Mouse (Mus musculus): ENCODE results near the gene Csnk1e.
A peak's percentile ranks its signal among the peaks of the same experiment; 100 is the strongest.
"Not testable (repeated sequence)": the region's sequence is repeated elsewhere in the genome, so short reads cannot be mapped to it uniquely, and the experiment has no call there.

Csnk1e gene

DNA sequence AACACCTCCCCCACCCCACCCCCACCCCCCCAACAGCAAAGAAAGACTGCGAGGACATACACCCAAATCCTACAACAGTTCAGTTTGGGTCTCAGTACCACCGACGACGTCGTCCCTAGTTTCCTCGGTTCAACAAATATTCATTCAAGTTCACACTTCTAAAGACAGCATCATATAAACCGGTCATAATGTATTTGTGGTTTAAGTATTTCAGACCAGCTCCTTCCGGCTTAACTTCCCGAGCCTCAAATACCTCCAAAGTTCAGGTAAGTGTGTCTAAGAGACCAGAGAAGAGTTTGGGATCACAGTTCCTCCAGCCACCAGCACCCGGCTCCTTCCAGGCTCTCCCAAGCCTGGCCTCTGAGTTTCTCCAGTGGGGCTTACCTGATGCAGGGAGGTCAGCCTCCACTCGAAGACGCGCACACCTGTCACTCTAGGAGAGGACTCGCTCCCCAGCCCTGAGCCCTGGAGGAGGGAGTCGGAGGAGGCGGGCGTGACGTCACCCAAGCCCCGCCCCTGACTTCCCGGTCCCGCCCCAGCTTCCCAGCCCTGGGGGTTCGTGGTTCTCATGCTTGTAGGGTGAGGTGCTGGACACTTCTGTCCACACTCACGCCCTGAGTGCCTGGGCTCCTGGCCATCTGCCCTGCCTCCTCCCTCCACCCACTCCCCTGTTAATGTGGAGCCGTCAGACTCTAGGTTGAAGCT, at the start of gene Csnk1e:
TSS of gene Csnk1e (minus strand) at position 461 of the 705 bp plus-strand sequence.
- DNase-seq (ENCODE audit: low spot score): peak; percentile 79

DNA sequence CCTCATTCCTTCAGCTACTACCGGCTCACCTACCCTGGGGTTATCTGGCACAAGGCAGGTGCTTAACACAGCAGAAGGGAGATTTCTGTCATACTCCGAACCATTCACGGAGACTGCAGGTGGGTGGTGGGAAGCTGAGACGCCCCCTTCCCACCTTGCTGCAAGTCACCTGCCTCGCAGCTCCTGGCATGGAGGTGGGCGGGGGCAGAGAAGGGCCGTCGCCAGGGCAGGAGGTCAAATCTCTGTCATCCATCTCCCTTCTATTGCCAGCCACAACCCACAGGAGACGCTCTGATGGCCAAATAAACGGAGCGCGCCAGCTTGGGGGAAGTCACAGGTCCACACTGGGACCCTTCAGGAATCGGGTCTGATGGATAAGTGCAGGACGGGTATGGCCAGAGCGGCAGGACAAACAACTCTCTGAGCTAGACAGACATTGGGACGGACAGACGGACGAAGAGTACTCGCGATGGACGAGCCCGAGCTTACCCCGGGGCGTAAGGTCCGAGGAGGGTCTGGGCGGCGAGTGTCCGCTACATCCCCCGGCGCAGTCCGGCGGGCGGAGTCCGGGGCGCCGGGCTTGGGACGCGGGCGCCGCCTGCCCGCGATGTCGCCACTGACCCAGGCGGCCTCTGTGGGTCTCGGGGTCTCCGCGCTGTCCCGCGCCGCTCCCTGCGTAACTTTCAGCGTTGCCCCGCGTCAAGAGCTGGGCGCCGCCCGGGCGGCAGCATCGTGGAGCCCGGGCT, 49.5 kb upstream of the Csnk1e start, which contains the start of gene Kcnj4:
TSS of gene Kcnj4 (minus strand) at position 535 of the 746 bp plus-strand sequence.
- no peak for DNase-seq (ENCODE audit: low spot score)

DNA sequence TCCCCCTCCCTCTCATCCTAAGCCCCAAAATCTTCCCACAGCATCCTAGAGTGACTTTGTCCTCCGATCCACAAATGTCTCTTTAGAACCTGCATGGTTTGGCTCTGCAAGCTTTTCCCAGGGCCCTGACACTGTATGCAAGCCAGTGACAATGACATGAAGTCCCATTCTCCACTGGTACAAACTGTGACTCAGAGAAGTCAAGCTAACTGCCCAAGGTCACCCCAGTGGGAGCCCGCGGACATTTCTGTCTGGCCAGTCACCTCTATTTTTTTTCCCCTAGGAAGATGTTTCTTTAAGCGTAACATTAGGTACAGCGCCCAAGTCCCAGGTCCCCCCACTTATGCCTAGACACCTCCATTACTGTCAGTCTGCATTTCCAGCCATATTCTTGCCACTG, 48.1 kb upstream of the Csnk1e start:
- no peak for DNase-seq (ENCODE audit: low spot score)

DNA sequence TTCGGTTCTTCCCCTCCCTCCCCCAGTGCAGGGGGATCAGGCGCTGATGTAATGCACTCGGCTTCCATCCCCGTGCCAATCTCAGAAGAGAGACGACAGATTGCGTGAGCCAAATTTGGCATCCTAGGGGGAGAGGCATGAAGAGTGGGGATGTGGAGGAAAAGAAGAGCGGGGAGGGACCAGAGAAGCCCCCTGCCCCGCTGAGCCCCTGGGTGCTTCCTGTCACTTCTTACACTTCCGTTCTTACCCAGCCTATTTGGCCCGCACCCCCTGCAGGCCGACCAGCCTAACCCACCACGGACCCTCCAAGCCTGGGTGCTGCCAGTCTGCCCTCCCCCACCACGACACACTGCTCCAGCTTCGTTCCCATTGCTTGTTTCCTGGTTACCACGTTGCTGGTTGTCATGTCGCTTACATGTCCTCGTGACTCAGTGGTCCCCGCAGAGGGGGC, 47.5 kb upstream of the Csnk1e start:
- DNase-seq (ENCODE audit: low spot score): no peak

DNA sequence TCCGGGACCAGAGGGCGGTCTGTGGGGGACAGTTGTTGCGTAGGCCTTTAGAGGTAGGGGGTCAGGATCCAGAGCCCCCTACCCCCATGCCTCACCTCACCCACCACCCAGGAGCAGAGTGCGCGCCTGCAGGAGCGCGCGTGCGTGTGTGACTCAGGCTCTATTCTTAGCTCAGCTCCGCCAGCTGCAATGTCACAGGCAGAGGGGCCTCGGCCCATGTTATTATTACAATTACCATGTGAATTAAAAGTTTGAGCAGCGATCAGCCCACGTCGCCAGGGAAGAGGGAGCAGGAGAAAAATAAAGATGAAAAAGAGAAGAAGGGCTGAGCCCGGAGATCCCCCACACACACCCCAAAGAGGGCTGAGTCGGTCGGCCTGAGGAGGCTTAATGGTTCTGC, 44.7 kb upstream of the Csnk1e start:
- no peak for DNase-seq (ENCODE audit: low spot score)

DNA sequence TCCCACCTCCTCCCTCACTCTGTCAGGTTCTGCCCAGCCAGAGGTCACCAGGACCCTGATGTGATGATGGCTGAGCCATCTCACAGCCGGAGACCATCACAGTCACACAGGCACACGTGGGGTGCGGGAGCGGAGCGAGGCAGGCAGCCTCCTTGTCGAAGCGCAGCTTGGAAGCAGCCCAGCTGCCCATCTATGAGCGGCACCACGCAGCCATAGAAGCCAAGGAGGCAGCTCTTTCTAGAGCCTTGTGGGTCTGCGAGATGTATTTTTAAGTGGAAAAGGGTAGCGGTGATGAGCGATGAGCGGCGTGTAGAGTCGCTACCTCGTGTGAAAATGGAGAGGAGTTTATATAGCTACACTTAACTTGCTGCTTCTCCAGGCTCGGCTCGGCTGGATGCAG, 38.2 kb upstream of the Csnk1e start:
- DNase-seq (ENCODE audit: low spot score): no peak

DNA sequence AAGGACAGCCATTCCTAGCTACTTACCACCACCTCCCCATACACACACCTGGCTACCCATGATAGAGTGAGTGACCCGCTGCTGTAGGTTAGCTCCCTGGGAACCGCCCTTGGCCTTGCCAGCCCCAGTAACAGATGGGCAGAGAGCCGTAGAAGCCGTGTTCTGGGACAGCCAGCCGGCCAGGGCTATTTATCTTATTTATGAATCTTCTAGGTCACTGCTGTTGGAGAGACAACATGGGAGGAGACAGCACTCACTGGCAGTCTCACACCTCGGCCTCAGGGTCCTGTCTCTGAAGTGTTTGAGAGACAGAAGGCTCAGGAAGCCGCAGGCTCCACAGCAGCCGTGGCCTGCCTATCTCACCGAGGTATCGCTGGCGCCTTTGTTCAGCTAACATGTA, 34.1 kb upstream of the Csnk1e start:
- DNase-seq (ENCODE audit: low spot score): no peak

DNA sequence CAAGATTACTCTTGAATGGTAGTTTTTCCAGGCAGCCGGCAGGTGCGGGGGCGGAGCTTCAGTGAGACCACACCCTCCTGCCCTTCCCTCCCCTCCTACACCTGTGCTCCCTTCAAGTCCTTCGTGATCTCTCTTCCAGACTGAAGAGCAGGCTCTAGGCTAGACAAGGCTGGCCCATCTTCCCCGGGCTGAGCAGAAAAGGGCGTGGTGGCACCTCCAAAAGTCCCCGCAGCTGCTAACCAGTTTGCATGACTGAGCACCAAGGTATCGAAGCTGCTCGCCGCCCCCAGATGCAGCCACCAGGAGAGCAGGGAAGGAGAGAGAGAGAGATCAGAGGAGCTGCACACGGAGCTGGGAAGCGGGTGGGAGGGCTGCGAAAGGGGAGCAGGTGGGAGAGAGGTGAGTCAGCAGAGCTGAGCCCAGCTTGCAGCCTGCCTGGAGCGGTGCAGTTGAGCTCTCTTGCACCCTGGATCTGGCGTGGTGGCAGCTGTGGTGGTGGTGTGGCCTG, 25.9 kb upstream of the Csnk1e start:
- DNase-seq (ENCODE audit: low spot score): no peak

DNA sequence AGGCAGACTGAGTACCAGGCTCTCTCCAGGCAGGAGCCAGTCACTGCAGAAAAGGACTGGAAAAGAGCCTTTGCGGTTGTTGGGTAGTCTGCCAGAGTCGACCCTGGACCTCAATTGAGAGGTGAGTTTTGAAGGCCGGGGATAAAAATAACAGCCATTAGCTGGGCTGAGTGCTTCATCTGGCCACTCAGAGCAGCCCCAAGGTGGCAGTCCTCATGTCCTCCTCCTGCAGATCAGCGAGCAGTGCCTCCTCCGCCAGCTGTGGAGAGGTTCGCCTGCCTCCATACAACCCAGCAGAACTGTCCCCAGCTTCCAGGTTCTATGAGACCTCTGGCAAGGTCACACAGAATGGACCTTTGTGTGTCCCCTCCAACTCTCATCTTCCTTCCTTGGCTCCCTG, 21.9 kb upstream of the Csnk1e start:
- no peak for DNase-seq (ENCODE audit: low spot score)

DNA sequence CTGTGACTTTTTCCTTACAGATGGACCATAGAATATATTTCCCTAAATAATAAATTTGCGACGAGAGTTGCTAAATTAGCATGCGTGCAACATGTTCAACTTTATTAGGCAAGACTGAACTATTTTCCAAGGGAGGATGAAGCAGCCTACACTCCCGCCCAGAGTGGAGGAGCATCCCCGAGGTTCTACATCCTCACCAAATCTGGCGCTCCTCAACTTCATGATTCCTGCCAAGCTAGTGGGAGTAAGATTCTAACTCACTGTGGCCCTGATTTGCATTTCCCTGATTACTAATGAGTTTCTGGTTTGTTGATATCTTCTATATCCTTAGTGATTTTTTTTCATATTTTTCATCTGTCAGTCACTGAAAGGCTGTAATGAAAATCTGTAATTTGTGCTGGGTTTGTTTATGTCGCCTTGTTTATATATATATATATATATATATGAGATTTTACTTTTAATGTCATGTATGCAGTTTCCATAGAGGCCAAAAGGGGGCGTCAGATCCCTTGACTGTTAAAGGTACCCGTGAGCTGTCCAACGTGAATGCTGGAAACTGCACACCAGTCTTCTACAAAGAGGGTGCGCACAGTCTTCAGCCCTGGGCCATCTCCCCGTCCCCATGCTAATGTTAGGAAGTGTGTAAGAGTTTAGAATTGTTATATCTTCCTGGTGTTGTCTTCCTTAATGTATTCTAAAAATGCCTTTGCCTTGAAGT, 18.4 kb upstream of the Csnk1e start:
- DNase-seq (ENCODE audit: low spot score): no peak

DNA sequence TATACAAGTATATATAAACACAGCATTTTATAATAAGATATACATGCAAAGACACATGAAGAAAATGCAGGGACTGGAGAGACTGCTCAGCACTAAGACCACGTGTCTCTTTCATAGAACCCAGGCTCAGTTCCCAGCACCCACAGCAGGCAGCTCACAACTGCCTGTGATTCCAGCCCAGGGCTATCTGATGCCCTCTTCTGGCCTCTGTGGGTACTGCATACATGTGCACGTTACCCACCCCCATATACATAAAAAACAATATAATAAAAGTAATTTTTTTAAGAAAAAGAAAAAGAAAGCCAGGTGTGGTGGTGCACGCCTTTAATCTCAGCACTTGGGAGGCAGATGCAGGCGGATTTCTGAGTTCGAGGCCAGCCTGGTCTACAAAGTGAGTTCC, 17.7 kb upstream of the Csnk1e start:
- no peak for DNase-seq (ENCODE audit: low spot score)

DNA sequence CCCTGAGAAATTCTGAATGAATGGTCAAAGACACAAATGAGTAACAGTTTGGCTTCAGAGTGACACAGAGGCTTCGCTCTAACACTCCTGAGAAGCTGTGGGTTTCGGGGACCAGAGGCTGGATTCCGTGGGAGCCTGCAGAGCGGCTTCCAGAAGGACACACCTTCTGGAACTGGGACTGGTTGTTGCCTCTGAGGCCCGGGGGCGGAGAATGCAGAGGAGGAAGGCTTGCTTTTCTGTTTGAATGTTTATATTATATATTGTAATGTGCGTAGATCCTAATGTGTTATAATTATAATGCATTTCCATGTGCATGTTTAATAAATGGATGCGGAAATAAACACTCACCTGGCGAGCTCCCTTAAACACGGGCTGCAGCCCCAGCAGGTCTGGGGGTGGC, 15.7 kb upstream of the Csnk1e start:
- DNase-seq (ENCODE audit: low spot score): no peak

DNA sequence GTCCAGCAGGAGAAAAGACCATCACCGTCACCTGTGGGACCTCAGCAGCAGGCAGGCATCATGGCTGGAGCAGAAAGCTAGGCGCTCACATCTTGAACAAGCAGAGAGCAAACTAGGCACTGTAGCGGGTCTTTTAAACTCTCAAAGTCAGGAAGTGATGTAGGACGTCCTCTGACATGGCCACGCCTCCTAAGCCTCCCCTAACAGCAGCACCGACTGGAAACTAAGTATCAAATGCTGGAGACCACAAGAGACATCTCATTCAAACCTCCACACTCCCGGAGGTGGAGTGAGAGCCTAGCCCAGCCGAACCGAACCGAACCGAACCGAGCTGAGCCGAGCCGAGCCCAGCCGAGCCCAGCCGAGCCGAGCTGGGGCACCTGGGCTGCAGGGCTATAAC, 15.2 kb upstream of the Csnk1e start:
- no peak for DNase-seq (ENCODE audit: low spot score)

DNA sequence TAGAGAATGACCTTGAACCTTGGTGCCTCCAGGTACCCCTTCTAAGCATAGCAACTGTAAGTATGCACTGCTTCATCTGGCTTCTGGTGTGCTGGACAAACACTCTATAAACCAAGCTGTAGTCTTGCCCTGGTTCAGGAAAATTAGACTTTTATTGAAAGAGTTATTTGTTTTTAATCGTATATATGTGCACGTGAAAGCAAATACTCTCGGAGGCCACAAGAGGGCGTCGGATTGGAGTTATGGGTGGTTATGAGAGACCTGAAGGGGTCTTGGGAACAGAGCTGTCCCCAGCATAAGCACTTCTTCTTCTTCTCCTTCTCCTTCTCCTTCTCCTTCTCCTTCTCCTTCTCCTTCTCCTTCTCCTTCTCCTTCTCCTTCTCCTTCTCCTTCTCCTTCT, 14.2 kb upstream of the Csnk1e start:
- no peak for DNase-seq (ENCODE audit: low spot score)

DNA sequence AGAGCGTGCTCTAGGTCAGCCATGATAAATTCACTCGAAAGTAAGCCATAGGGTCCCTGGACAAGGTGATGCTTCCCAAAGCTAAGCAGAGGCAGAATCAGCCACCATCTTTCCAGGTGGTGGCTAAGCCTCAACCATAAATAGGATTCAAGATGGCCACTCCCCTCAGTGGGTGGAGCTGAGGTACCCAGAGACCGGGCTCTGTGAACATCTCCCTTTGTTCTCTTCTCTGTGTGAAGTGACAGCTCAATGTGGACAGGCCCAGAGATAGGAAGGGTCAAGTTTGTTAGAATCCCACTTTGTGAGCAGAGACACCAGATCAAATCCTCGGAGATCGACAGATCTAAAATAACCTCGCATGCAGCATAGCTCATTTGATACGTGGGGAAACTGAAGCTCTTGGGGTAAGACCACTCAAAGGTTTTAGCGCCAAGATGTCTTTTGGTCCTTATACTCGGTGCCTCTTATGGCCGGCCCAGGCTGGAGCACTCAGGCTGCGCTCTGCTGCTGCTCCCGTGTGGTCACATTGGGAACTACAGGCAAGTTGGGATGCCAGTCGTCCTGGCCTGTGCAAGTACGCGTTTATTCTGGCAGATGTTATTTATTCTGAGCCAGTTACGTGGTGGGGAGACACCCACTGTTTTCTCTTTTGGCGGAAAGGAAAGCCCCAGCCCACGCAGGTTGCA, 11.4 kb upstream of the Csnk1e start:
- DNase-seq (ENCODE audit: low spot score): peak; percentile 87

DNA sequence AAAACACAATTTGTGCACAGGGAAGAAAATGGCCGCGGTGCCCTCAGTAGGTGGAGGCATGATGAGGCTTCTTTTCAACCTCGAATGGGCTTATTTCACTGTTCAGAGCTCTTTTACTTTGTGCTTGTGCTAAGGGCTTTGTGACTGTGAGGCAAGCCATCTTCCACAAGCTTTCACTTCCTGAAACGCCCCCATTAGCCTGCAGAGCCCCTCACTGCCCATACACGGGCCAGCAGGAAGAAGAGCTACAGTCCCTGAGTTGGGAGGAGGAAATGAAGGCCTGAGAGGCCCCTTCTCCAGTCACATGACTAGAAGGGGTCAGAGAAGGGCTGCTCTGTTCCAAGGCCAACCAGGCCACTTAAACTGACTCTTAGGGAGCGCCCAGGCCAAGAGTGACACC, 1.2 kb upstream of the Csnk1e start:
- no peak for DNase-seq (ENCODE audit: low spot score)

DNA sequence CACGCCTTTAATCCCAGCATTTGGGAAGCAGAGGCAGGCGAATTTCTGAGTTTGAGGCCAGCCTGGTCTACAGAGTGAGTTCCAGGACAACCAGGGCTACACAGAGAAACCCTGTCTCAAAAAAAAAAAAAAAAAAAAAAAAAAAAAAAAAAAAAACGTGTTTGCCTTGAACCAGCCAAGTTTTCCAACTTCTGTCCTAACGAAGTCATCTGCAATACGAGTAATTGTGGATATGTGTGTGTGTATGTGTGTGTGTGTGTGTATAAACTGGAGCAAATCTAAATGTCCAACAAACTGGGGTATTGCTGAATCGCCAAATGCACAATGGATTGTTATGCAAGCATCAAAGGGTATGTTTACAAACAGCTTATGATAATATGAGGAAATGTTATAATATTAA, 738 bp upstream of the Csnk1e start:
- DNase-seq (ENCODE audit: low spot score): not testable (repeated sequence)

DNA sequence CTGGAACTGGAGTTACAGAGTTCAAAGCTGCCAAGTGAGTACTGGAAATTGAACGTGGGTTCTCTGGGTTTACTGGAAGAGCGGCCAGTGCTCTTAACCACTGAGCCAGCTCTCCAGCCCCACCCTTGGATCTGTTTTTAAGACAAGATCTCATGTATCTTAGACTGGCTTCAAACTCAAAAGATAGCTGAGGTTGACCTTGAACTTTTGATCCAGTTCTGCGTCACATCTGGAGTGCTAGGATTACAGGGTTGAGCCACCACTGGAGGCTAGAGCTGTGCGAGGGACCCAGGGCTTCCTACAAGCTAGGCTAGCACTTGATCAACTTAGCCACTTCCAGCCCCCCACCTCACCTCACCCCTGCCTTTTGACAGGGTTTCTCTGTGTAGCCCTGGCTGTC, 1.5 kb downstream of the Csnk1e start:
- no peak for DNase-seq (ENCODE audit: low spot score)

DNA sequence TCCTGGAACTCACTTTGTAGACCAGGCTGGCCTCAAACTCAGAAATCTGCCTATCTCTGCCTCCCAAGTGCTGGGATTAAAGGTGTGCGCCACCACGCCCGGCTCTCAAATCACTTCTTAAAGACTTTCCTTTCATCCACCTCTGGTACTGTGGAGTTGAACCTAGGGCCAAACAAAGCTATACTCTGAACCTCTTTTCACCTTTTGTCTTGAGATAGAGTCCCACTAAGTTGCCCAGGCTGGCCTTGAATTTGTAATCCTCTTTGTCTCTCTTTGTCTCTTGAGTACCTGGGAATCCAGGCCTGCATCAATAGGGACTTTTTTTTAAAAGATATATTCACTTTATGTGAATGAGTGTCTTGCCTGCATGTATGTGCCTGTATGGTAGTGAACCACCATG, 7.3 kb downstream of the Csnk1e start:
- DNase-seq (ENCODE audit: low spot score): no peak

DNA sequence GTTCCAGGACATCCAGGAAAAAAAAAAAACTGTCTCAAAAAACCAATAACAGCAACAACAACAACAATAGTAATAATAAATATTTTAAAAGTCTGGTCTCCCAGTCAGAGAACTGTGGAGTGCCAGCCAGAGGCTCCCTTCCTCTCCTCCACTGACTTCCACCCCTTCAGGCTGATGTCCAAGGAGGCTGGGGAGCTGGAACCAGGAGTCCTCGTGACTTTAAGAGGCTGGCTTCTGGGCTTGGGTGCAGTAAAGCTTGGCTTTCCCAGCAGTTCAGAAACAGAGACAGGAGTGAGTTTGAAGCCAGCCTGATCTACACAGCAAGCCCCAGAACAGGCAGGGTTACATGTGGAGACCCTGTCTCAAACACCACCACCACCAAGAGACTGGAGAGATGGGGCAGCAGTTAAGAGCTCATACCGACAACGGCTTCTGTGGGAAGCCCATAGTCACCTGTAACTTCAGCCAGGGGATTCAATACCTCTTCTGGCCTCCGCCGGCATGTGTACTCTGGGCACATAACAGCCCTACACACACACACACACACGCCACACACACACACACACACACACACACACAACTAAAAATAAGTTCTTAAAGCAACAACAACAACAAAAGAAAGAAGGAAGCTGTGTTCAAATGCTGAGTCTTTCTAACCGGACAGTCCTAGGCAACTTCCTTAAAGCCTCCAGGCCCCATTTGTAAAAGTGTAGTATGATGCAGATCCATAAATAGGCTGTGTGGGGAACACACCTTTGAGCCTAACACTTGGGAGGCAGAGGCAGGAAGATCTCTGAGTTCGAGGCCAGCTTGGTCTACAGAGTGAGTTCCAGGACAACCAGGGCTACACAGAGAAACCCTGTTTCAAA, 9.3 kb downstream of the Csnk1e start:
- no peak for DNase-seq (ENCODE audit: low spot score)

DNA sequence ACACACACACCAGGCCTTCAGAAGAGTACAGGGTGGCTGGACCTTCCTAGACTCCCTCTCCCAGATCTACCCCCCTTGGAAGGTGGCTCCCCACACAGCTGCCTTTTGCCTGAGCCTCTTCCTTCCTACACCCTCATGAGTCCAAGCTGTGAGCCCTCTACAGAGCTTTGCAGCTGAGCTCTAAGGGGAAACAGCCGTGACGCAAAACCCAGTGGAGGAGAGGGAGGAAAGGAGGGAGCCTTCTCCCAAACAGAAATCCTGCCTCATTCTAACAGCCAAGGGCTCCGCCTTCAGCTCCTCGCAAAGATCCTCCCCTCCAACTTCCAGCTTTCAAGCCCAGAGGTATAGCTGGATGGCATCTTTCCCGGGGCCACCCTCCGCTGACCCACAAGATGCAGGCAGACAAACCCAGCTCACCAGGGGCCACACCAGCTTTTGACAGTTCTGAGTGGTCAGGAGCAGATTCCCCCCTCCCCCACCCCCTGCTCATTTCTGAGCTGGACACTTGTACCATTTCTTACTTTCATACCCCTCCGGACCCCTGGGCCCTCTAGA, 11.4 kb downstream of the Csnk1e start:
- no peak for DNase-seq (ENCODE audit: low spot score)
